Mouse (Mus musculus) gastrocnemius, postnatal 4 days (tissue): ENCODE results near the gene Tpo. TPM values are rescaled to one million over a fixed set of nuclear protein-coding genes. Genes with fewer than 3 reads are reported as not detected.

Source experiments
- DNase-seq, 2 experiments: peaks; one replicate each; pipeline ENCODE4 v3.0.0; 2021 to 2022; ENCODE audit warnings: low spot score in 2 of 2, mixed read lengths in 2 of 2
- total RNA-seq, 2 experiments: library from RNA; stranded (reverse); gene quantifications; 2 replicates each; pipeline ENCODE4 v1.2.3; 2021

The Tpo gene
- total RNA-seq, 2 experiments from 2014 or later, result not detected

- no peak for DNase-seq
These were observed 48.5 kb downstream of the Tpo start for GRCm38 (mm10) chr12:30083971-30084370.

GRCm38 (mm10) chr12:30077056-30077455 lies 55.4 kb downstream of the Tpo start:
- DNase-seq, result no peak

- DNase-seq, result peak in 1 of 2 experiments; percentile 22
These were observed 56.1 kb downstream of the Tpo start for GRCm38 (mm10) chr12:30076316-30076715.

GRCm38 (mm10) chr12:30069321-30069720 lies 63.1 kb downstream of the Tpo start:
- no peak for DNase-seq

- DNase-seq, result no peak
These were observed 64.6 kb downstream of the Tpo start for GRCm38 (mm10) chr12:30067806-30068205.

GRCm38 (mm10) chr12:30062118-30062505 lies 70.3 kb downstream of the Tpo start:
- DNase-seq, result no peak

GRCm38 (mm10) chr12:30061503-30062117 lies 70.8 kb downstream of the Tpo start:
- no peak for DNase-seq

- no peak for DNase-seq
These were observed 74.4 kb downstream of the Tpo start for GRCm38 (mm10) chr12:30058044-30058443.

GRCm38 (mm10) chr12:30054761-30055540 lies 77.5 kb downstream of the Tpo start:
- DNase-seq, result no peak

GRCm38 (mm10) chr12:30050235-30050634 lies 82.2 kb downstream of the Tpo start:
- peak in 1 of 2 experiments; percentile 51 for DNase-seq

GRCm38 (mm10) chr12:30049818-30050217 lies 82.6 kb downstream of the Tpo start:
- DNase-seq, result no peak

- no peak for DNase-seq
These were observed 83.6 kb downstream of the Tpo start for GRCm38 (mm10) chr12:30048848-30049247.

- DNase-seq, result peak in 1 of 2 experiments; percentile 34
These were observed 92.3 kb downstream of the Tpo start for GRCm38 (mm10) chr12:30040150-30040549.

- DNase-seq, result peak in 1 of 2 experiments; percentile 55
These were observed 92.9 kb downstream of the Tpo start for GRCm38 (mm10) chr12:30039565-30039964.

- peak in 1 of 2 experiments; percentile 31 for DNase-seq
These were observed 95.8 kb downstream of the Tpo start for GRCm38 (mm10) chr12:30036569-30037055.

- peak in 1 of 2 experiments; percentile 22 for DNase-seq
These were observed 96.4 kb downstream of the Tpo start for GRCm38 (mm10) chr12:30035841-30036568.

- no peak for DNase-seq
These were observed 97.0 kb downstream of the Tpo start for GRCm38 (mm10) chr12:30035406-30035805.

GRCm38 (mm10) chr12:30034681-30035080 lies 97.7 kb downstream of the Tpo start:
- no peak for DNase-seq

- DNase-seq, result no peak
These were observed 101.9 kb downstream of the Tpo start for GRCm38 (mm10) chr12:30030571-30030970.

GRCm38 (mm10) chr12:30029111-30029510 lies 103.3 kb downstream of the Tpo start:
- no peak for DNase-seq

- no peak for DNase-seq
These were observed 104.6 kb downstream of the Tpo start for GRCm38 (mm10) chr12:30027721-30028340.
